Mouse (Mus musculus): Measurements from ENCODE around the gene Supt4a. TPM values are rescaled to one million over a fixed set of nuclear protein-coding genes. Genes with fewer than 3 reads are reported as not detected.

The Supt4a gene
- polyA plus RNA-seq, 1 experiment from 2014 or later, result 116 TPM

GRCm38 (mm10) chr11:87720324-87720723 is 17.0 kb upstream of the Supt4a start:
- peaks cover 3% of the 10 kb centered on the region for H3K4me1 ChIP-seq (ENCODE audit: control insufficient read depth, insufficient read depth, low read length)
- peak overlapping the region; percentile 74 for H3K27ac ChIP-seq (ENCODE audit: low read length)
- no peak overlapping the region for H3K4me3 ChIP-seq (replicated peaks; ENCODE audit: low read length)
- 44% methylated on average over 9 of the region's 9 CpGs for WGBS
- 0 out of 2 replicates have a peak, but pooled peaks have one; percentile 10 for ATAC-seq (ENCODE audit: insufficient read depth, low FRiP score)
- H3K9me3 ChIP-seq (replicated peaks; ENCODE audit: control insufficient read depth, low read length), result no peaks in the 10 kb centered on the region
- no peaks in the 10 kb centered on the region for H3K36me3 ChIP-seq (ENCODE audit: control insufficient read depth, insufficient read depth, low read length)
- H3K4me2 ChIP-seq (ENCODE audit: low read depth, low read length), result 0 out of 2 replicates have a peak overlapping the region, but pooled peaks have one; percentile 24
- H3K9ac ChIP-seq (ENCODE audit: low read length), result no peak overlapping the region
- no peaks in the 10 kb centered on the region for H3K27me3 ChIP-seq (ENCODE audit: control insufficient read depth, insufficient read depth, low read length)

GRCm38 (mm10) chr11:87720839-87721238 is 16.5 kb upstream of the Supt4a start:
- H3K36me3 ChIP-seq (ENCODE audit: control insufficient read depth, insufficient read depth, low read length), result no peaks in the 10 kb centered on the region
- H3K4me3 ChIP-seq (replicated peaks; ENCODE audit: low read length), result no peak overlapping the region
- peaks cover 8% of the 10 kb centered on the region for H3K4me1 ChIP-seq (ENCODE audit: control insufficient read depth, insufficient read depth, low read length)
- H3K4me2 ChIP-seq (ENCODE audit: low read depth, low read length), result no peak overlapping the region
- H3K27ac ChIP-seq (ENCODE audit: low read length), result peak overlapping the region; percentile 74
- H3K9ac ChIP-seq (ENCODE audit: low read length), result no peak overlapping the region
- no peaks in the 10 kb centered on the region for H3K9me3 ChIP-seq (replicated peaks; ENCODE audit: control insufficient read depth, low read length)
- no peak for ATAC-seq (ENCODE audit: insufficient read depth, low FRiP score)
- no peaks in the 10 kb centered on the region for H3K27me3 ChIP-seq (ENCODE audit: control insufficient read depth, insufficient read depth, low read length)
- WGBS, result 49% methylated on average over 9 of the region's 9 CpGs

GRCm38 (mm10) chr11:87722168-87722567 is 15.2 kb upstream of the Supt4a start:
- Histone ChIP-seq H3K9ac (ENCODE audit: low read length) (no peak overlapping the region), H3K4me2 (ENCODE audit: low read depth, low read length) (no peak overlapping the region), H3K4me1 (ENCODE audit: control insufficient read depth, insufficient read depth, low read length) (peaks cover 22% of the 10 kb centered on the region), H3K4me3 (replicated peaks; ENCODE audit: low read length) (no peak overlapping the region), H3K9me3 (replicated peaks; ENCODE audit: control insufficient read depth, low read length) (no peaks in the 10 kb centered on the region), H3K36me3 (ENCODE audit: control insufficient read depth, insufficient read depth, low read length) (no peaks in the 10 kb centered on the region), H3K27me3 (ENCODE audit: control insufficient read depth, insufficient read depth, low read length) (no peaks in the 10 kb centered on the region), H3K27ac (ENCODE audit: low read length) (no peak overlapping the region)
- 79% methylated on average over 3 of the region's 3 CpGs for WGBS
- no peak for ATAC-seq (ENCODE audit: insufficient read depth, low FRiP score)

- no peak overlapping the region for H3K9ac ChIP-seq (ENCODE audit: low read length)
- 76% methylated on average over 4 of the region's 4 CpGs for WGBS
- ATAC-seq (ENCODE audit: insufficient read depth, low FRiP score), result no peak
These were observed 14.5 kb upstream of the Supt4a start for GRCm38 (mm10) chr11:87722891-87723290.

GRCm38 (mm10) chr11:87725515-87725914 is 11.8 kb upstream of the Supt4a start:
- no peak for ATAC-seq (ENCODE audit: insufficient read depth, low FRiP score)

More at GRCm38 (mm10) chr11:87722891-87723290, 14.5 kb upstream of the Supt4a start:
- peaks cover 22% of the 10 kb centered on the region for H3K4me1 ChIP-seq (ENCODE audit: control insufficient read depth, insufficient read depth, low read length)
- no peaks in the 10 kb centered on the region for H3K36me3 ChIP-seq (ENCODE audit: control insufficient read depth, insufficient read depth, low read length)
- H3K4me3 ChIP-seq (replicated peaks; ENCODE audit: low read length), result no peak overlapping the region
- no peaks in the 10 kb centered on the region for H3K27me3 ChIP-seq (ENCODE audit: control insufficient read depth, insufficient read depth, low read length)
- no peaks in the 10 kb centered on the region for H3K9me3 ChIP-seq (replicated peaks; ENCODE audit: control insufficient read depth, low read length)
- no peak overlapping the region for H3K4me2 ChIP-seq (ENCODE audit: low read depth, low read length)
- H3K27ac ChIP-seq (ENCODE audit: low read length), result no peak overlapping the region

GRCm38 (mm10) chr11:87725964-87726562 is 11.3 kb upstream of the Supt4a start:
- Histone ChIP-seq H3K9me3 (replicated peaks; ENCODE audit: control insufficient read depth, low read length) (no peaks in the 10 kb centered on the region), H3K4me3 (replicated peaks; ENCODE audit: low read length) (no peak overlapping the region), H3K27me3 (ENCODE audit: control insufficient read depth, insufficient read depth, low read length) (no peaks in the 10 kb centered on the region), H3K9ac (ENCODE audit: low read length) (peak overlapping the region; percentile 56), H3K27ac (ENCODE audit: low read length) (peak overlapping the region; percentile 88), H3K4me2 (ENCODE audit: low read depth, low read length) (peak overlapping the region; percentile 26), H3K4me1 (ENCODE audit: control insufficient read depth, insufficient read depth, low read length) (peaks cover 22% of the 10 kb centered on the region), H3K36me3 (ENCODE audit: control insufficient read depth, insufficient read depth, low read length) (no peaks in the 10 kb centered on the region)
- peak; percentile 74 for ATAC-seq (ENCODE audit: insufficient read depth, low FRiP score)
- 23% methylated on average over 6 of the region's 6 CpGs for WGBS

More at GRCm38 (mm10) chr11:87725515-87725914, 11.8 kb upstream of the Supt4a start:
- Histone ChIP-seq H3K27ac (ENCODE audit: low read length) (peak overlapping the region; percentile 88), H3K4me2 (ENCODE audit: low read depth, low read length) (peak overlapping the region; percentile 19; the same call in 1 of the 2 replicates), H3K9me3 (replicated peaks; ENCODE audit: control insufficient read depth, low read length) (no peaks in the 10 kb centered on the region), H3K27me3 (ENCODE audit: control insufficient read depth, insufficient read depth, low read length) (no peaks in the 10 kb centered on the region), H3K9ac (ENCODE audit: low read length) (peak overlapping the region; percentile 56; the same call in 1 of the 2 replicates), H3K4me1 (ENCODE audit: control insufficient read depth, insufficient read depth, low read length) (peaks cover 22% of the 10 kb centered on the region), H3K36me3 (ENCODE audit: control insufficient read depth, insufficient read depth, low read length) (no peaks in the 10 kb centered on the region), H3K4me3 (replicated peaks; ENCODE audit: low read length) (no peak overlapping the region)

GRCm38 (mm10) chr11:87727021-87727420 is 10.3 kb upstream of the Supt4a start:
- Histone ChIP-seq H3K36me3 (ENCODE audit: control insufficient read depth, insufficient read depth, low read length) (no peaks in the 10 kb centered on the region), H3K4me3 (replicated peaks; ENCODE audit: low read length) (no peak overlapping the region), H3K4me1 (ENCODE audit: control insufficient read depth, insufficient read depth, low read length) (peaks cover 22% of the 10 kb centered on the region), H3K9me3 (replicated peaks; ENCODE audit: control insufficient read depth, low read length) (no peaks in the 10 kb centered on the region), H3K27me3 (ENCODE audit: control insufficient read depth, insufficient read depth, low read length) (no peaks in the 10 kb centered on the region), H3K27ac (ENCODE audit: low read length) (peak overlapping the region; percentile 88), H3K9ac (ENCODE audit: low read length) (peak overlapping the region; percentile 56; the same call in 1 of the 2 replicates), H3K4me2 (ENCODE audit: low read depth, low read length) (no peak overlapping the region)
- ATAC-seq (ENCODE audit: insufficient read depth, low FRiP score), result no peak
- whole genome bisulfite sequencing, result 58% methylated on average over 11 of the region's 11 CpGs

- Histone ChIP-seq H3K27me3 (ENCODE audit: control insufficient read depth, insufficient read depth, low read length) (no peaks in the 10 kb centered on the region), H3K4me1 (ENCODE audit: control insufficient read depth, insufficient read depth, low read length) (peaks cover 22% of the 10 kb centered on the region), H3K4me2 (ENCODE audit: low read depth, low read length) (no peak overlapping the region), H3K36me3 (ENCODE audit: control insufficient read depth, insufficient read depth, low read length) (no peaks in the 10 kb centered on the region), H3K27ac (ENCODE audit: low read length) (0 out of 2 replicates have a peak overlapping the region, but pooled peaks have one; percentile 88), H3K9me3 (replicated peaks; ENCODE audit: control insufficient read depth, low read length) (no peaks in the 10 kb centered on the region), H3K4me3 (replicated peaks; ENCODE audit: low read length) (no peak overlapping the region), H3K9ac (ENCODE audit: low read length) (peak overlapping the region; percentile 56; the same call in 1 of the 2 replicates)
- 66% methylated on average over 4 of the region's 4 CpGs for WGBS
- no peak for ATAC-seq (ENCODE audit: insufficient read depth, low FRiP score)
These were observed 9.9 kb upstream of the Supt4a start for GRCm38 (mm10) chr11:87727471-87727870.

- H3K27ac ChIP-seq (ENCODE audit: low read length), result no peak overlapping the region
- H3K4me1 ChIP-seq (ENCODE audit: control insufficient read depth, insufficient read depth, low read length), result peaks cover 22% of the 10 kb centered on the region
- no peaks in the 10 kb centered on the region for H3K9me3 ChIP-seq (replicated peaks; ENCODE audit: control insufficient read depth, low read length)
- no peaks in the 10 kb centered on the region for H3K36me3 ChIP-seq (ENCODE audit: control insufficient read depth, insufficient read depth, low read length)
- H3K27me3 ChIP-seq (ENCODE audit: control insufficient read depth, insufficient read depth, low read length), result no peaks in the 10 kb centered on the region
- WGBS, result 58% methylated on average over 18 of the region's 18 CpGs
- H3K9ac ChIP-seq (ENCODE audit: low read length), result no peak overlapping the region
- ATAC-seq (ENCODE audit: insufficient read depth, low FRiP score), result no peak
- no peak overlapping the region for H3K4me2 ChIP-seq (ENCODE audit: low read depth, low read length)
- H3K4me3 ChIP-seq (replicated peaks; ENCODE audit: low read length), result no peak overlapping the region
These were observed 8.3 kb upstream of the Supt4a start for GRCm38 (mm10) chr11:87728850-87729592.
